Mouse (Mus musculus) layer of hippocampus, adult 18-20 months (tissue): ENCODE results near the gene Ipcef1. TPM values are rescaled to one million over a fixed set of nuclear protein-coding genes. Genes with fewer than 3 reads are reported as not detected.
"Not testable (repeated sequence)": the region's sequence is repeated elsewhere in the genome, so short reads cannot be mapped to it uniquely, and the experiment has no call there.

Experiments used
- DNase-seq, 2 experiments: peaks; one replicate each; pipeline ENCODE4 v3.0.0; 2022; ENCODE audit warnings: low spot score in 2 of 2
- total RNA-seq, 2 experiments: library from RNA; stranded (reverse); gene quantifications; 2 replicates each; pipeline ENCODE4 v1.2.3; 2021

Ipcef1 gene
- total RNA-seq, 2 experiments from 2014 or later = 26.1 to 26.4 TPM

DNA sequence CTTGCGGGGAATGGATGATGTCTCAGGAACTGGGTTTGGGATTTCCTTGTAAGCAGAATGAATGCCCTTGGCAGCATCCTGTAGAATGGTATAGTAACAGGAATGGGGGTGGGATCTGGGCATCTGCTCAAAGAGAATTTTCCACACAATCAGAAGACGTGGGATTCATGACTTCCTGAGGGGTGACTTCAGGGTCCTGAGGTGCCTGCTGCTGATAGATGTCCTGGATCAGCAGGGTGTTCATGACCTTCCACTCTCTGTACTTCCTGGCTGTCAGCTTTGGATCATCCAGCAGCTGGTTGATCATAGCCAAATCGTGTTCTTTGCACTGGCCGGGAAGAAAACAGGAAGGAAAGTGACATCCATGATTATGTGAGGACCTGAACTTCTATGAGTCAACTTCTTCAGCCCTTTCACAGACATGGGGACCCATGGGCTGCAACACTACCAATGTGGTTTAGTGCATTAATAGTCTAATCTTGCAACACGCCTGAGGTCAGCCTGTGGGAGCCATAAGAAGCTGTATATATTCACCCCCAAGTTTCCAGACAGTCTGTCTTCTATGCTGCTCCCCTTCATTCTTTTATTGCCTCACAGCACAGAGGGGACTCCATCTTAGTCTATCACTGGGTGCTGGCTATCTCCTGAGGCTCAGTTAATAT lies 161.8 kb downstream of the Ipcef1 start:
- no peak for DNase-seq

DNA sequence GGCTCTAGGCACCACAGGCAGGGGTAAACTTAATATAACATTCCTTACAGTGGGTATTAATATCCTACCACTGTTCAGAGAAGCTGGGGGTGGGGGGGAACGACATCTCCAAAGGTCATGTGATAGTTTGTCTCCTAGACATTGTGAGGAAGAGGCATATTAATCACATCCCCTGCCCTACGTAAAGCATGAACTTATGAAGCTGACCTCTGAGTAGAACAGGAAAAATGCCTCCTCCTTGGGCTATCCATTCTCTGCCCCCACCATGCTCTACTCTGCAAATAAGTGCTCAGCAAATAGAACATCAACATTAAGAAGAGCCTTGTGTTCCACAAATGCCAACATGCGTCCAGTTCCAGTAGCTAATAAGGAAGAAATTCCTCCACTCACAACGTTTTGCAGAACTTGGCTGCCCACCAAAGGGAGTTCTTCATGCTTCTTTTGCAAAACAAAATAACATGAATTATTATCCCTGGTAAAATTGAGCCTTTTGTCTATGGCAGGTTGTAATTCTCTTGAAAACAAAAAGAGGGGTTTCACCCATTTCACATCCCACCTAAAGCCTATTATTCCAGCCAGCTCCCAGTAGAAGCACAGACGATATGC lies 162.5 kb downstream of the Ipcef1 start:
- DNase-seq = no peak

- peak in 1 of 2 experiments; percentile 50 for DNase-seq
Measured at GRCm38 (mm10) chr10:6885460-6885859, 166.8 kb downstream of the Ipcef1 start.

- not testable (repeated sequence) for DNase-seq
Measured at GRCm38 (mm10) chr10:6882041-6882440, 170.2 kb downstream of the Ipcef1 start.

DNA sequence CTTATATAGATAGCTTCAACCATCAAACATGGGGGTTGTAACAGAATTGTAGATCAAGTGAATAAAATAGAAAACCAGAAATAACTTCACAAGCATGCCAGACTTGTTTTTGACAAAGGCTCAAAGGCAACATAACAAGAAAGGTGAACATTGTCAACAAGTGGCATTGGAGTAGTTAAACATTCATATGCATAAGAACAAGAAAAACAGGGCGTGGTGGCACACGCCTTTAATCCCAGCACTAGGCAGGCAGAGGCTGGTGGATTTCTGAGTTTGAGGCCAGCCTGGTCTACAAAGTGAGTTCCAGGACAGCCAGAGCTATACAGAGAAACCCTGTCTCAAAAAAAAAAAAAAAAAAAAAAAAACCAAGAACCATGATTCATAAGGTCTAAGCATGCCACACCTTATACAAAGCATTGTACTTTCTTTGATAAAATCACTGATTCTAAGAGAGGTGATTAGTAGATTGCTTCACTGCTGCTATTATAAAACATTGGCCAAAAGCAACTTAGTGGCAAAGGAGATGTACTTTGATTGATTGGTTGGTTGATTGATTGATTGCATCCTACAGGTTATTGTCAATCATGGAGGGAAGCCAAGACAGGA lies 173.9 kb downstream of the Ipcef1 start:
- no peak for DNase-seq

GRCm38 (mm10) chr10:6873917-6874316 lies 178.4 kb downstream of the Ipcef1 start:
- no peak for DNase-seq

GRCm38 (mm10) chr10:6871418-6872072 lies 180.7 kb downstream of the Ipcef1 start:
- DNase-seq = peak in 1 of 2 experiments; percentile 48

- DNase-seq = no peak
Measured at GRCm38 (mm10) chr10:6855812-6856211, 196.5 kb downstream of the Ipcef1 start.

DNA sequence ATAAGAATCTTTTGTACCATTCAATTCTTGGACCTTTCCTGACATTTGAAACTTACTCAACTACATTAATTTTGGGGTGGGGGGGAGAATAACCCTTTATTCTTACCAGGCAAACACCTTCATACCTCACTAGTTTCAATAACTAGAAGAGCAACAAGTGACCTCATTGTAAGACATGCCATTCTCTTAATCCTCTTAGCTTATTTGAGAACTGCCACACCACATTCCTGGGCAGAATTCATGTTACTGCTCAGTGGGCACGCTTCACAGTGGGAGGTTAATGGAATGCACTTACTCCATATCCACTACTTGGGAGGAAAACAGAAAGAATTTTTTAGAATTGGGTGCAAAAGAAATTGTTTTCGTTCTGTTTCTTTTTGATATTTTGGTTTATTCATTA lies 203.4 kb downstream of the Ipcef1 start:
- DNase-seq = no peak

DNA sequence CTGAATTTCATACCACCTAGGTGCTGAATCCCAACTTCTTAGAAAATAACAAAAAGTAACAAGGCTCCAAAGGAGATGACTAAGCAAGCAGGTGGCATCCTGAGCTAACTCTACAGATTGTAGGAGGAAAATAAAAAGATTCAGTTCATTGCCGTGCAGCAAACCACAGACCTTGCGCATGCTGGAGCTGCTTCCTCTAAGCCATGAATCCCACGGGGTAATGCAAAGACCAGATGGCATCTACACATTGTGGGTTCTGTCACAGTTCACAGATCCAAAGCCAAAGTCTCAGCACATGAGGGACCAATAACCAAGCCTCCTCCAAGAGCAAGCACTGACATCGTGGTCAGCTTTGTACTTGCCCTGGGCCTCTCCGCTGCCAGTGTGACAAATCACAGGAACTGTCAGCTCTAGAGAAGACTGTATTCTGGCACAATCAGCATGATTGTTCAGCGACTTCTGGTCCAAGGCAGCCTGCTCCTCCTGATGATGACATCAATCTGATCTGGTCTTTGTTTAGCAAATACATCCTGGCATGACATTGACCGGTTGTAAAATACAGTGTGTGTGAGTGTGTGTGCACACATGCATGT lies 204.0 kb downstream of the Ipcef1 start:
- peak in 1 of 2 experiments; percentile 38 for DNase-seq

DNA sequence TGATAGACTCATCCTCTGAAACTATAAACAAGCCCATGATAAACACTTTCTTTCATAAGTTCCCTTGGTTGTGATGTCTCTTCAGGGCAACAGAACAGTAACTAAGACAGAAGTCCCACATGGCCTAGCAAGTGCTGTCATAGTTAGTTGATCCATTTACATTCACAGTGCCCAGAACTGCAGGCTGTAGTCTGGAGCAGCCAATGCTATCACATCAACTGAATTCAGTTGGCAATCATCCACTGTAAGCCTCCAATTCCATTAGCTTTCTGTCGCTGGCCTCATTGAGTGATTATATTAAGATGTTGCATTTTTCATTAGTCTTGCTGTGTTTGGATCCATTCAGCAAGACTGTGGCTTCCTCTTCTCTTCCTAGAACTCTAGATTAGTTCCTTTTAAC lies 206.0 kb downstream of the Ipcef1 start:
- DNase-seq = no peak

DNA sequence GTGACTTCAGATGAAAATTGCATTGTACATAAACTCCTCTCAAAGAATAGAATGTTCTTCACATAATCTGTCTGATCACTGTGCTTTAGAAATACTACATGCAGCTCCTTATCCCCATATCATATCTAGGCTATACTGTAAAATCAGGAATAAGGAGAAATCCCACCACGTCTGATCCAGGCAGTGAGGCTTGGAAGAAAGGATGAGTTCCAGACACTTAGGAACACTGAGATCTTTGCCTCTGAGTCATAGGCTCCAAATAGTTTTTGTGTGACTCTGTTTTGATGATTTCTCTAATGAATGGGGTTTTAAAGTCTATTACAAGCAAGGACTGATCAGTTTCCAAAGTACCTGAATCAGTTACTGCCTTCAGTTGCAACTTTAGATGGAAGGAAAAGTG lies 210.1 kb downstream of the Ipcef1 start:
- no peak for DNase-seq

Other genes with a start within 250 kb of the Ipcef1 start
- gene Cnksr3, start 159.8 kb upstream of the Ipcef1 start, total RNA-seq = 1 to 10 TPM; 3.7 to 4.6 TPM